Mouse (Mus musculus): ENCODE measurements at regions not wholly inside any gene's neighbourhood (a gene's known extent, or its start where the extent isn't known, plus 50 kb on each side); places are given as distances from the start of the nearest gene placed in this dataset.

DNA sequence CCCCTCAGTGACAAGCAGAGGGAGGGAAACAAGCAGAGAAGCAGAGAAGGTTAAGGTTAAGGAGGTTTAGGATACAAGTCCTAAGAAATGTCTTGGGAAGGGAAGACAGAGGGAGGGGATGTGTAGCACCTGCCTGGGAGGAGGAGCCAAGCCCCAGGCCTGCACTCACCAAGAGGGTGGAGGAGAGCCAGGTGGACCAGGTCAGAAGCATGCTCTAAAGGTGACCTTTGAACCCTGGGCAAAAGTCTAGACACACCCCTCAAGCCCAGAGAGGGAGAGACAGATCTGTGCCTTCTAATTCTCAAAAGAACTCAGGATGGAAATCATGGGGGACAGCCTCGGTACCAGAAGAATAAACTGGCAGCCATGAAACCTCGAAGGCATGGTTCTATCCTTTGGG lies 54.4 kb upstream of the Calm2 start:
- no peak for DNase-seq (ENCODE audit: extremely low spot score)

DNA sequence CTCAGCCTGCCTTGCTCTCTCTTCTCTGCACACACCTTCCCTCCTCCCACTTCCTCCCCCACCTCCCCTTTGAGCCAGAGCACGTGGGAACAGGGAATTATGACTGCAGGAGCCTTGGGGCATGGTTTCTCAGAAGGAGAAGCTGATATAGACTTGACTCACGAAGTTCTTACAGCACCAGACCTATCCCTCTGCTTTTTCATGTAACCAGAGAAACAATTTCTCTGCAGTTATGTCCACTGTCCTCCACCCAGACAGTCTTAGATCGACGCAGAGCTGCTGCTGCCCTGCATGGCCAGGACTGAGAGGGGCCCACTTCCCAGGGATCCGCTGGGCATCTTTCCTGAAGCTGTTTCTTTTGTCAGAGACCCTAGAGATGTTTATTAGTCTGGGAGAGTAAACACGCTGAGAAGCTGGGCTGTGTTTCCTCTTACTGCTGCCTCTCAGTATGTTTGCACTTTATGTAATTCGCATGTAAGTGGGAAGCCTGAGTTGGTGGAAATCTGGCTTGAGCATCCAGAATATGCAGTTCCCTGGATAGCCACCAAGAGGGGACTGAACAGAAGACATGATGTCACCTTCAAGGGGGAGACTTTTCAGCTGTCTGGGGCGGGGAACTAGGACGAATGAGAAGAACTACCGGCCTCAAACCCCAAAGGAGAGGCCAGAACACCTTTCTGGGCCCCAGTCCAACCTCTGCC lies 55.1 kb upstream of the Calm2 start:
- DNase-seq (ENCODE audit: extremely low spot score), result no peak

DNA sequence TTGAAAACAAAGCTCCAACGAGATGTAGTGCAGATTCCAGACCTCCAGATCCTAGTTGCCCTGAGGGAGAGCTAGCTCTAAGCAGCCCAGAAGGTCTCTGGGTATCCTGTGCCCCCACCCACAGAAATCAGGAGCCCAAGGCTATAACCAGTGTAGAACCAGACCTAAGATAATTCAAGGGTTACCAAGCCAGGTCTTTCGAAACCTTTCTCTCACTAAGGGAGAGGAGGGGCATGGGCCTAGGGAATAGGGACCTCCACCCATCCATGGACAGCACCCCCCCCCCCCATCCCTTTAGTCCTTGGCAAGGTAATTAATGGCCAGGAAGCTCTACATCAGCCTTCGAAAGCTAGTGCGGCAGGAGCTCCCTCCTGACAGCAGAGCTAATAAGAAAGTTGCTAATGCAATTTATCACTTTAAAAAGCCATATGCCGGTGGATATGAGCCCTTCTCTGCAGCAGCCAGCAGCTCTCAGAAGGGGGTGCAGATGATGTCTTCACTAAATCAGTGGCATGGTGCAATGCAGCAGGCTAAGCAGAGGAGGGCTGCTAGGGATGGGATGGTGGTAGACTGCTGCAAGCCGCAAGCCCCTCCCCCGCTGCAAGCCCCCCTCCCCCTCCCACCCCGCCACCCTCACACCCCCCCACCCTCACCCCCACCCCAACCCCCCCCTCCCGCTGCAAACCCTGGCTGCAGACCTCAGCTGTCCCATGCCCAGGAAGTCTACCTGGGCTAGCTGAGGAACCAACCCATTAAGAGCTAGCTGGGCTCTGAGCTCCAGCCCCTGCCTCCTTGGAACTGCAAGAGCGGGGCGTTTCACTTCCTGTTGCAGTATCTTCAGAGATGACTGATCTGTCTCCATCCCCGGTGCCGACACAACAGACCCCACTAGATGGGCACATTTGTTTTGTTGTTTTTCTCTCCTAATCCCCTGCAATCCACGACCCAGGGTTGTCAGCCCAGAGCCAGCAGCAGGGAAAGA lies 55.9 kb upstream of the Calm2 start:
- DNase-seq (ENCODE audit: extremely low spot score), result peak; percentile 12

DNA sequence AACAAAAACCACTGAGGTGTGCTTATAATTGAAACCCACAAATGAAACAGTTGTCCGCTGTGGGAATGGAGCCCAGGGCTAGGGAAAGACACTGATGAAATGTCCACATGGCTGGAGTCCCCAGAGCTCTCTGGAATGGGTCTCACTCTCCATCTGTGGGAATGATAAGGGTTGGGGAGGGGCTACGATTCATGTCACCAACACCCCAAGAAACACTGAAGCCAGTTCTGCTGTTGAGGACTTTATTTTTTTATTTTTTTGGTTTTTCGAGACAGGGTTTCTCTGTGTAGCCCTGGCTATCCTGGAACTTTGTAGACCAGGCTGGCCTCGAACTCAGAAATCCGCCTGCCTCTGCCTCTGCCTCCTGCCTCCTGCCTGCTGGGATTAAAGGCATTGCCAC lies 56.8 kb upstream of the Calm2 start:
- DNase-seq (ENCODE audit: extremely low spot score), result no peak

DNA sequence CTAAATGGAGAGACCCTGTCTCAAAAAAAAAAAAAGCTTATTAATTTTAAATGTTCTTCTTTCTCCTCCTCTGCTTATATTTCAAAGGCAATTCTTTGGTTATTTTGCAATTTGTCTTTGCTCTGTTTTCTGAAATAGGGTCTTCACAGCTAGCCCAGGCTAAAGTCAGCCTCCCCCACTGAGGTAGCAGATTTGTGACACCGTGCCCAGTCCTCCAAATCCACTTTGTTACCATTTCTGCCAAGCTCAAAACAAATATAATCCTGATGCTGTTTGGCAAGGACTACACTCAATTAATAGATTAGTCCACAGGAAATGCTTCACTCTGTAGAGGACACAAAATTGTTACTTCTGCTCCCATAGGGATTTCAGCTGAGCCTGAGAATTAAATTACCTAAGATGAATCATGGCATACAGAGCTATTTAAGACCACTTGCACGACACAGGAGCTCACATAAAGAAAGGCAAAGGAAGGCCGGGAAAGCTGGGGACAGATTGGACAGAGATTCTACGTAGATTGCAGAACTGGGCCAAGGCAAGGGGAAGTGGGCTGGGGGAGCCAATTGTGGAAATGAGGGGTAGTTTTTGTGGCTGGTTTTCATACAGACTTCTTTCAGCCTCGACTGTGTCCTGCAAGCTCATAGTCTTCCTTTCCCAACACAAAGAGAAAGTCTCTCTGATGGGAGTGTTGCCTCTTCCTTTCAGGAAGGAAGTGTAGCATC lies 58.4 kb upstream of the Calm2 start:
- DNase-seq (ENCODE audit: extremely low spot score), result no peak

DNA sequence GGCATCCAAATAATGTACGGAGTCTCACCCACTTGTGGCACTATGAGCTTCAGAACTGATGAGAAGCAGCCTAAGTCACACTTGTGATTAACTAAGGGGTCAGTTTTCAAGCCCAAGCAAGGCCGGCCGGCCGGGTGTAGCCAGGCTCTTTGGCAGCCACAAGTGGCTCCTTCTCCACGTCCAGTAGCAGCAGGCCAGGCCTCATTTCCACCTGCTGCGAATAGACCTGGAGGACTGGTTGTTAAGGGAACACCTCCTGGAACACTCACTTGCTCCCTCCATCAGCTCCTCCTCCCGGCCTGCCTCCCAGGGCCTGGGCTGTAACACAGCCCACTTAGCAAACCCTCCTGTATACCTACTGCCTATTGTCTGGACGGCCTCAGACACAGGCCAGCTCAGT lies 61.1 kb upstream of the Calm2 start:
- no peak for DNase-seq (ENCODE audit: extremely low spot score)

DNA sequence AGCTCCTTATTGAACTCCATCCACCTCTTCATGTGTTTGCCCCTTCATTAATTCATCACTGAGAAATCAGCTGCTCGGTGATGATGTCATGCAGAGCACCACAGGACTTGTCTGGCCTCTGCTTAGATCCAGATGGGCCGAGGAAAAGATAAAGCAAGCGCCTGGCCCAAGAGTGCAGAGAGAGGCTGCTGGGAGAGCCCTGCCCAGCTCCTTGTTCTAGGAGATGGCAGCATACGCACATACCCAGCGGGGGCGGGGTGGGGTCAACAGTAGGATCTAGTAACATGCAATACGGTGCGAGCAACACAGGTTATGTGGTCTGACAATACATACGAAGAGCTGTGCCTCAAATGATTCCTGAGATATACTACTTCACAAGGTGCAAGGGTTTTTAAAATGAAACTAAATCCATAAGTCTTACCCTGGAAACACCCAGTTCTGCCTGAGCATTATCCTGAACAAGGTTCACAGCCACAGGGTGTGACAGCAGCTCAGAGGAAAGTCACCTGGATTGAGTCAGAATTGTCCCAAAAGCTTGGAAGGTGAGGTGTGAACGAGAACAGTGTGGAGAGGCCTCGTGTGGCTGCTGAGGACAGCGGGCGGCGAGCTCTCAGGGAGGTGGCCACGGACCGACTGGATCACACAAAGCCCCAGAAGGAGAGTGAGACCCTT lies 62.0 kb upstream of the Calm2 start:
- DNase-seq (ENCODE audit: extremely low spot score), result no peak

DNA sequence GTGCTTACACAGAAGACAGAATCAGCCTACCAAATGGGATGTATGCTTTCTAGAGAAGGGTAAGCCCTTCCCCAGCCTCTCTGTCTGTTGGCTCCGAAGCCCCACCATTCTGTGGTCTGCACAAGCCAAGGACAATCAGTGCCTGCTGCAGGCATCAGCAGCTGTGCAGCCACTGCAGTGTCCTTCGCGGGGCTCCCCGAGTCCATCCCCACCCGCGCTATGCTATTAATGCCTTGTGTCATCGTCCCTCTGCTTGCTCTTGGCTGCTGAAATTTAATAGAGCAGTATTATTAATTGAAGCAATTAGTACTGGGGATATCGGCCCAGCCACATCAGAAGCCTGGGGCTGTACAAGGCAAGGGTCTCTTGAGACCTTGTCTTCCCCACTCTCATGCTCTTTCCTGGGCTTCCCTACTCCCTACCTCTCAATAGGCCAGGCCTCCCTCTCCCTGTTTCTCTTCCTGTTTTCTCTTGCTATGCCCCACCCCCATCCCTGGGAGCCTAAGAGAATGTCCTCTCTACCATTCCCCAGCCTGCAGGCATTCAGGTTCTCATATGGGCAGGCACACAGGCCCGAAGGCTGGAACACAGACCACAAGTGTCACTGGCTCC lies 65.4 kb upstream of the Calm2 start:
- no peak for DNase-seq (ENCODE audit: extremely low spot score)

DNA sequence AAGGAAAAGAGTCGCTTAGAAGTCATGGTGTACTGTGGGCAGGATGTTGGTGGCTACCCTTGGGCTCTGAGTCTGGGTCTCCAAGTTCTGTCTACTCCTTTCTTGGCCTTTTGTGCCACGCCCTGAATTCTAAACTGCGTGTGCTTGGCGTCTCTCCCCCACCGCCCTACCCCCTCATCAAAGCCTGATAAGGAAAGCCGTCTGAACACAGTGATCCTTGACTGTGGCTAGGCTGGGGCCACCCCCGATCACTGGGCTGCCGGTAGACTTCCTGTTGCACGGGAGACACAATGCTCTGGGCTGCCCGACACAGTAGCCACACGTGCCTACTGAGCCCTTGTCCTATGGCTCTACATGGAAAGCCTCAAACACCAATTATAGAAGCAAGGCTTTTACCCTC lies 67.1 kb upstream of the Calm2 start:
- no peak for DNase-seq (ENCODE audit: extremely low spot score)

DNA sequence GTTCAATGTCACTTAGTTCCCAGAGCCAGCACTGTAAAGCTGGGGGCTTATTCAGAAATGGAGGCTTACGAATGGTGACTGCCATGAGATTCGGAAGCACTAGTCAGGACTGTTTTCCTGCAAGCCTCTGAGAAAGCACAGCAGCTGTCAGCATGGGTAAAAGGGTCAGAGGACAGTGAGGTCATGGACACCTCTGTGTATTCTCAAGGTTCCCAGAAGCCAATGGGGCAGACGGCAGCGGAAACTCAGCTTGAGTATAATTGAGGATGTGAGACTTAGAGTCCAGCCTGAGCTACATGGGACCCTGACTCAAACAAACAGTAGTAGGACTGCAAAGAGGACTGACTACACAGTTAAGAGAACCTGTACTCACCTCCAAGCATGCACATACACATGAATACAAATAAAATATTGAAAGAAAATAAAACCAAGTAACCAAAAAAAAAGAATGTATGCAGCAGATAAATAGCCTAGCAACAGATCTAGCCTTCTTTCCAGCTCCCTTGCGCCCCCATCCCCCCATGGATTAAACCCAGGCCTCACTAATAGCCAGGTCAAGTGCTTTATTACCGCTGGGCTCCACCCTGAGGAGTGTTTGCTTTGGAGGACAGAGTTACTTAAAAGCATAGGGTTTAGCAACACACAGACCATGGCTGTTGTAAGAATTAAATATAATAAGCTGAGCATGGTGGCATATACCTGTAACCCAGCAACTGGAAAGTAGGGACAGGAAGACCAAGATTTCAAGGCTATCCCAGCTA lies 67.8 kb upstream of the Calm2 start:
- DNase-seq (ENCODE audit: extremely low spot score), result no peak

DNA sequence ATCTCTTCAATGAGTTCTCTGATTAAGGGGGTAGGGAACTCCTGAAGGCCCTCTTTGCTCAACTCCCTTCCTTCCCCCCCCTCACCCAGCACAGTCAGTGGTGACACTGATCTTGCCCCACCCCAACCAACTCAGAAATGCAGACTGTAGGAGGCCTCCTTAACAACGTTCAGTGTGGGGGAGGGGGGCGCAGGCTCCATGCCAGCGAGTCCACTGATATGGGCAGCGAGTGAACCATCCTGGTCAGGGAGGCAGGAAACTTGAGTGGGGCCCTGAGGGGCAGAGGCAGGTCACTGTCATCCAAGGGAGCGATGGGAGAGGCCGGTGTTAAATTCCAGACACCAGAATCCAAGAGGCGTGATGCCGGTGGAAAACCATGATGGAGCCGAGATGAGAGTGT lies 70.5 kb upstream of the Calm2 start:
- no peak for DNase-seq (ENCODE audit: extremely low spot score)

DNA sequence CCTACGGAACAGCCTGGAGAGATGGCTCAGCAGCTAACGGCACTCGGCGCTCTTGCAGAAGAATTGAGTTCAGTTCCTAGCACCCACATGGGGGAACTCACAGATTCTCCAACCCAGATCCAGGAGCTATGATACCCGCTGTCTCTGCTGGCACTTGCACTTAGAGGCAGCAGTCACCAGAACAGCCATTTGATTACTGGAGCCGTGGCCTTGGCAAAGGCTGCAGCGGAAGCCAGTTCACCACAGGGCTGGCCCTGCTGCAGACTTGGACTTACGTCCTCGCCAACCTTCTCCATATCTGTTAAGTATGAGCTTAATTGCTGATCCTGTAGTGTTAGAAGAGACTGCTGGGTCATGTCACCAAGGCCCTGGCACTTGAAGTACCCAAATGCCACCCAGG lies 72.7 kb upstream of the Calm2 start:
- DNase-seq (ENCODE audit: extremely low spot score), result no peak

DNA sequence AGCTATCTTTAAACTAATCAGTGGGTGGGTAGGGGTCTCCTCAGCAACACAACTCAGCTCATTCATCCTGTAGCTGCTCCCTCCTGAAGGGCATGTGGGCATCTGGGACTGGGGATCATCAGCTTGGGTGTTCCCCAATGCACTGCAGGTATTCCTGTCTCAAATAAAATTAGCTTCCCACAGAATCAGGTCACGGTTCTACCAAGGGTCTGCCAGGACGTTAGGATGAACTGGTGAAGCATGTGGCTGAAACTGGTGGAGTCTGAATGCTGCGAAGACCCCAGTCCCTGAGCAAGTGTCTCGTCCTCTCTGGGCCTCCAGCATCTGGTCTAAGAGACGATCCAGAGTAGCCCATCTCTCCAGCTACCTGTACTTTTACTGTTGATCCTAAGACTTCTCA lies 74.1 kb upstream of the Calm2 start:
- no peak for DNase-seq (ENCODE audit: extremely low spot score)

DNA sequence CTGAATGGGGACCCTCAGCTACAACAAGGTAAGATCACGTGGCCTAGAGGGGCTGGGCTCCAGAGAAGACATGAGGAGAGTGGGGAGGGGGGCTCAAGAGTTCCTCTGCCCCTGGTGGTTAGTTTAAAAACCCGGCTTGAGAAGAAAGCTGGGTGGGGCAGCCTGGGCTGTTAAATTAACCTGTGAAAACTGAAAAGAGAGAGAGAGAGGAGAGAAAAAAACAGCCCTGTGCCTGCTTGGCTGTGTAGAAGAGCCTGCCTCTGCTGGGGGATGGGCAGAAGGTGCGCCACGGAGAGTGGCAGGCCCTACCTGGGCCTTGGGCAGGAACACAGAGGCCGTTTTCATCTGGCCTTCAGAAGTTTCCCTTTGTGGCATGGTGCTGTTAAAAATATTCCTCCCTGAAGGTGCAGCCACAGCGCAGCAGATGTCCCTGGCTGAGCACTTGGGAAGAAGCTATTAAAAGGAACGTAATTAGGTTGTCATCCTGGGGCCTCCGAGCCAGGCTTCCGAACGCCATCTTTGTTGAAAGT lies 75.0 kb upstream of the Calm2 start:
- no peak for DNase-seq (ENCODE audit: extremely low spot score)

DNA sequence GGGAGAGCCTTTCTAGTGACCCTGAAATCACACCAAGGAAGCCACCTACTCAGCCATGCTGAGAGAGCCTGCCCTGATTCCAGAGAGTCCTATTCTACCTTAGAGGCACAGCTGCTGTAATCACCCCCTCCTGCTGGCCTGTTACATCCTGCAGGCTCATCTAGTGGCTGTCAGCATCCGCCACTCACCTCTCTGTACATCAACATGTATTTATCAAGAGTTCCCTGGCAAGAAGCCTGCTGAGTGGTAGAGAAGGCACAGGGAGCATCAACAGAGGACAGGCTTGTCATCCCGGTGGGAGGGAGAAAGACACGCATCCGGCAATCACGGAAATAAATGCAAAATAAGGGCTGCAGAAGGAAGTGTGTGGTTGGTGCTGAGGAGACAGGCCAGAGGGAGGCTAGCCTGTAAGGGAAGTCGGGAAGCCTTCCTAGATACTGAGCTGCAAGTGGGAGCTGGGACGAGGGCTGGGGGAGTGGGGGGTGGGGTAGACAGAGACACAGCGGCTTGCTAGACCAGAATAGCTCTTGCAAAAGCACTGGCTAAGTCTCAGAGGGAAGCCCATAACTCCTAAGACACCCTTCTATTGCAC lies 75.9 kb upstream of the Calm2 start:
- DNase-seq (ENCODE audit: extremely low spot score), result no peak

DNA sequence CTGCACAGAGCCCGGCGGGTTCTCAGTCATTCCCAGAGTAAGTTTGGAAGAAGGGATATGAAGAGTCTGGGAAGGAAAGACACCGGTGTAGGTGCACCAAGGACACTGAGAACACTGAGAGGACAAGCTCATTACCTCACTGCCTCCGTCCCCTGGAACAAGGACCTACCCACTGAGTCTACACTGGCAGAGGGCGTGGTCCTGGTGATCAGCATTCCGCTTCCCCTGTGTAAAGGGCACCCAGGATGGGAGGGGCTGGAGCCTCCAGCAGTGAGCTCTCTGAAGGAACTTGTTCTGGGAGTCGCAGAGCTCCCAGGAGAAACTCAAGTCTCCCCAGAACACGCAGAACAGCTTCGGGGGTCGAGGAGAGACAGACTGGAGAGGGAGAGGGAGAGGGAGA lies 76.9 kb upstream of the Calm2 start:
- DNase-seq (ENCODE audit: extremely low spot score), result no peak

DNA sequence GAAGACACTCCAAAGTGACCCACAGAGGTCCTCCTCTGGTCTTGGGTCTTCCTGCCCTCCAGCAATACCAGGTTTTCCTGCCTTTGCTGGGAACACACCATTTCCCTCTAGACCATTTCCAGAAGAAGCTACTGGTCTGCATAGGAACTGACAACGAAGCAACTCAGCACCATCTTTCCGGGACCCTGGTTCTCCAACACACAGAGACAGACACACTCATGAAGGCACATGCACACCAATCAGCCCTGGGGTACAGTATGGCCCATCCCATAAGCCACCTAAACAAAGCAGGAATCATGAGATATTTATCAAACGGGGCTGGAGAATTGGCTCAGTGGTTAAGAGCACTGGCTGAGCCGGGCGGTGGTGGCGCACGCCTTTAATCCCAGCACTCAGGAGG lies 80.4 kb upstream of the Calm2 start:
- no peak for DNase-seq (ENCODE audit: extremely low spot score)

DNA sequence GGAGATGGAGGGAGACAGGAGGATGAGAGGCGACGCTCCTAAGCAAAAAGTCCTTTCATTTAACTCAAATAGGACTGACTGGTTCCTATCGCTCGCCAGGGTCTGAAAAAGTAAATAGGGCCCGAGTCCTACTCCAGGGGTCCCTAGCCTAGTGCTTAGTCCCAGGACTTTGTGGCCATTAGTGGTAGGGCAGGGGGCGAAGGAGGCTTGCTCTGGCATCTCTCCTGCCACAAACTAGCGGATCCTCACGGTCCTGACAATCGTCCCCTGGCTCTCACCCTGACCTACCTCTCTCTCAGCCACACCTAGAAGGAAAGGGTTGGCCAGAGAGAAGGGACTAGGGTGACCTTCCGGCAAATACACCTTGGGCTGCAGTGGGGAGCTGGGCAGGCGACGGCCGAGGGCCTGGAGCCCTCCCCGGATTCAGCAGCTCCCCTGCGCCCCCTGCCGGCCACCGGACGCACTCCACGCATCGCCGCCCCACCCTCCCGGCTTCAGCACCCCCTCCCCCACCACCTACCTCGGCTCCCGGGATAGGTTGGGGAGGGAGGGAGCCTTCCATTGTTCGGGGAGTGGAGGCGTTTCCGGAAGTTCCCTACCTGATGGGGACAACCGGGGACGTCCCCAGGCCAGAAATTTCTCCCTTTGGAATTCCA lies 83.6 kb upstream of the Calm2 start:
- peak; percentile 96 for DNase-seq (ENCODE audit: extremely low spot score)

DNA sequence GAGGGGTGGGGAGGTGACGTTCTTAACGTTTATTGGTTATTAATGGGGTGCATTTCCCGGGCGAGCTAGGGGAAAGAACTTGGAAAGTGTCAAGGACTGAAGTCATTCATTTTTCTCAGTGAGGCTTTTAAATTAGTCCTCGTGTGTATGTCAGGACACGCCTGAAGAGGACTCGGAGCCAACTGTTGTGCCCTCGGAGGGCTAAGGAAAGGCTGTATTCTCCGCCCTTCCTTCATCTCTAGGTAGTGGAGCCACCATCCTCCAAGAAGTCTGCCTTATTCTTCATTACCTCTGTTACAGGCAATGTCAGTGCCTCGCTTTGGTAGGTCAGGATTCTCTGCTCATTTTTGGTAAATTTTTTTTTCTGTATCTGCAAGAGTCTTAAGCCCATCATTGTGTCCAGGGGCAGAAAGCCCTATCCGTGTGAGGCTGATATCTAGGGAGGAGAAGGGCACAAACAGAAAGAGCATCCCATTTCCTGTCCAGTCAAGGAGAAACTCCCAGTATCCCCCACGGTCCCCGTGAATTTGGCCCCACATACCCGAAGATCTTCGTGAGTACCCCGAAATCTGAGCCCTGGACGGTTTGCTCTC lies 84.2 kb upstream of the Calm2 start:
- DNase-seq (ENCODE audit: extremely low spot score), result peak; percentile 52
